Mouse (Mus musculus): ENCODE measurements at regions not wholly inside any gene's neighbourhood (a gene's known extent, or its start where the extent isn't known, plus 50 kb on each side); places are given as distances from the start of the nearest gene placed in this dataset.

DNA sequence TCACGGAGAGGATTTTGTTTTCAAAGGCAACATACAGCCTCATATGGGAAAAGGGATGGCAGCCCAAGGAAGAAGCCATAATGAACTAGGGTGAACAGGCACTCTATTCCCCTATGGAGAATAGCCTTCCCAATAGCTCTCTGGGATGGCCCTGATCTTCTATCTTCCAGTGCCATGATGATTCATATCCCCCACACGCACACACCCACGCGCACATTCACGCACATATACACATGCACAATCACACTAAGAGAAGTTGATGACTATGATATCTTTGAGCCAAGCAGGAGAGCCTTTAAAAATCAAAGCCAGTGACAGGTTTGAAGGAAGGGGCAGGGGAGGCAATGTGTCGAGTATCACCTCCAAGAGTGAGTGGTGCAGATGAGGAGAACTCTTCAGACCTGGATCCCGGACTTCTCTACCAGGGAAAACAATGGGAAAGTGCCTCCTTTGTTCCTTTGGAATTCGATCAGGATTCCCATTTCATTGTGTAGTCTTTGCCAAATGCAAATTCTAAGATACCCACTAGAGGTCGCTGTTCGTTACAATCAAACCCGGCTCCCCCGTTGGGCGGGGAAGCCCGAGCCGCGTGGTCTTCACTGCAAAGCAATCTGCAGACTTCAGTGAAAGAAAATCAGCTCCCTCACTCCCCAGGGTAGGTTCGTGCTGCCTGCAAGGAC lies 76.0 kb upstream of the Ccn6 start:
- Histone ChIP-seq H3K27ac (ENCODE audit: insufficient read depth, low read length) (no peak overlapping the region), H3K4me1 (ENCODE audit: control insufficient read depth, insufficient read depth, low read length) (0 out of 2 replicates have a peak, but pooled peaks cover 3% of the 10 kb centered on the region), H3K27me3 (ENCODE audit: control insufficient read depth, insufficient read depth, low read length) (no peaks in the 10 kb centered on the region), H3K4me3 (replicated peaks; ENCODE audit: insufficient read depth, low read depth, low read length) (peak overlapping the region; percentile 43)
- WGBS: 12% methylated on average over 17 of the region's 17 CpGs
- peak; percentile 72 to 73 for DNase-seq
- peak; percentile 75 for TF ChIP-seq CTCF (IDR thresholded peaks at IDR 0.05; ENCODE audit: borderline replicate concordance, insufficient read depth, low read depth, low read length)
- no peak for TF ChIP-seq POLR2A (IDR thresholded peaks at IDR 0.05; ENCODE audit: borderline replicate concordance, insufficient read depth, low read length)

DNA sequence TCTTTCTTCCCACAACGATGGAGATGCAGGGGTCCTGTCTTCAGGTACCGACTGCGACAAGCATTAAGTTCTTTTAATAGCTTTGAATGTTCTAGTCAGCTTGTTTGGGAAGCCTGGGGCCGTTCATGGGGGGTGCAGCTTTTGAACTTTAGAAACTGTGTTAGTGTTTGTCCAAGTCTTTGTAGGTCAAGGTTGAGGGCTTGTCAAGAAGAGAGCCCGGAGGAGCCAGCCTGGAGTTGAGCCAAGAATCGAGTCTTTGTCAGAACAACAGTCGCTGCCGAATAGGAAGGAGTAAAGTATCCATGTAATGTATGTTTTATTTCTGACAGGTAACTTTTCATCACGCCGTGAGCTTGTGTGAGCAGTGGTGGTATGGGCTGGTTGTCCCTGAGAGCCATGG lies 75.0 kb upstream of the Ccn6 start:
- H3K27ac ChIP-seq (ENCODE audit: insufficient read depth, low read length): no peak overlapping the region
- H3K4me1 ChIP-seq (ENCODE audit: control insufficient read depth, insufficient read depth, low read length): 0 out of 2 replicates have a peak, but pooled peaks cover 3% of the 10 kb centered on the region
- no peak overlapping the region for H3K4me3 ChIP-seq (replicated peaks; ENCODE audit: insufficient read depth, low read depth, low read length)
- no peak for TF ChIP-seq POLR2A (IDR thresholded peaks at IDR 0.05; ENCODE audit: borderline replicate concordance, insufficient read depth, low read length)
- no peak for TF ChIP-seq CTCF (IDR thresholded peaks at IDR 0.05; ENCODE audit: borderline replicate concordance, insufficient read depth, low read depth, low read length)
- H3K27me3 ChIP-seq (ENCODE audit: control insufficient read depth, insufficient read depth, low read length): no peaks in the 10 kb centered on the region
- 55% methylated on average over 10 of the region's 10 CpGs for WGBS
- DNase-seq: peak in 1 of 2 experiments; percentile 12

GRCm38 (mm10) chr10:39237549-39237948 lies 74.0 kb upstream of the Ccn6 start:
- TF ChIP-seq CTCF (IDR thresholded peaks at IDR 0.05; ENCODE audit: borderline replicate concordance, insufficient read depth, low read depth, low read length) (no peak), POLR2A (IDR thresholded peaks at IDR 0.05; ENCODE audit: borderline replicate concordance, insufficient read depth, low read length) (no peak)
- Histone ChIP-seq H3K27ac (ENCODE audit: insufficient read depth, low read length) (no peak overlapping the region), H3K4me1 (ENCODE audit: control insufficient read depth, insufficient read depth, low read length) (0 out of 2 replicates have a peak, but pooled peaks cover 3% of the 10 kb centered on the region), H3K4me3 (replicated peaks; ENCODE audit: insufficient read depth, low read depth, low read length) (no peak overlapping the region), H3K27me3 (ENCODE audit: control insufficient read depth, insufficient read depth, low read length) (no peaks in the 10 kb centered on the region)
- no peak for DNase-seq
- 81% methylated on average over 4 of the region's 4 CpGs for WGBS

GRCm38 (mm10) chr10:39233926-39234450 lies 70.4 kb upstream of the Ccn6 start:
- TF ChIP-seq POLR2A (IDR thresholded peaks at IDR 0.05; ENCODE audit: borderline replicate concordance, insufficient read depth, low read length) (no peak), CTCF (IDR thresholded peaks at IDR 0.05; ENCODE audit: borderline replicate concordance, insufficient read depth, low read depth, low read length) (no peak)
- H3K27me3 ChIP-seq (ENCODE audit: control insufficient read depth, insufficient read depth, low read length): no peaks in the 10 kb centered on the region
- no peak for DNase-seq
- no peak overlapping the region for H3K4me3 ChIP-seq (replicated peaks; ENCODE audit: insufficient read depth, low read depth, low read length)
- no peak overlapping the region for H3K27ac ChIP-seq (ENCODE audit: insufficient read depth, low read length)
- WGBS: 30% methylated on average over 8 of the region's 8 CpGs
- H3K4me1 ChIP-seq (ENCODE audit: control insufficient read depth, insufficient read depth, low read length): no peaks in the 10 kb centered on the region

- Histone ChIP-seq H3K27me3 (ENCODE audit: control insufficient read depth, insufficient read depth, low read length) (no peaks in the 10 kb centered on the region), H3K27ac (ENCODE audit: insufficient read depth, low read length) (no peak overlapping the region), H3K4me1 (ENCODE audit: control insufficient read depth, insufficient read depth, low read length) (no peaks in the 10 kb centered on the region), H3K4me3 (replicated peaks; ENCODE audit: insufficient read depth, low read depth, low read length) (no peak overlapping the region)
- DNase-seq: no peak
- TF ChIP-seq POLR2A (IDR thresholded peaks at IDR 0.05; ENCODE audit: borderline replicate concordance, insufficient read depth, low read length) (no peak), CTCF (IDR thresholded peaks at IDR 0.05; ENCODE audit: borderline replicate concordance, insufficient read depth, low read depth, low read length) (no peak)
- WGBS: 63% methylated on average over 7 of the region's 7 CpGs
Measured at GRCm38 (mm10) chr10:39233191-39233590, 69.6 kb upstream of the Ccn6 start.

- Histone ChIP-seq H3K4me1 (ENCODE audit: control insufficient read depth, insufficient read depth, low read length) (no peaks in the 10 kb centered on the region), H3K27me3 (ENCODE audit: control insufficient read depth, insufficient read depth, low read length) (no peaks in the 10 kb centered on the region), H3K4me3 (replicated peaks; ENCODE audit: insufficient read depth, low read depth, low read length) (no peak overlapping the region), H3K27ac (ENCODE audit: insufficient read depth, low read length) (no peak overlapping the region)
- WGBS: 68% methylated on average over 14 of the region's 14 CpGs
- TF ChIP-seq CTCF (IDR thresholded peaks at IDR 0.05; ENCODE audit: borderline replicate concordance, insufficient read depth, low read depth, low read length): no peak
- no peak for TF ChIP-seq POLR2A (IDR thresholded peaks at IDR 0.05; ENCODE audit: borderline replicate concordance, insufficient read depth, low read length)
- DNase-seq: no peak
Measured at GRCm38 (mm10) chr10:39230634-39231410, 67.2 kb upstream of the Ccn6 start.

GRCm38 (mm10) chr10:39229233-39229632 lies 65.6 kb upstream of the Ccn6 start:
- WGBS: 98% methylated on average over 4 of the region's 4 CpGs
- H3K27ac ChIP-seq (ENCODE audit: insufficient read depth, low read length): no peak overlapping the region
- no peak for TF ChIP-seq POLR2A (IDR thresholded peaks at IDR 0.05; ENCODE audit: borderline replicate concordance, insufficient read depth, low read length)
- no peak for TF ChIP-seq CTCF (IDR thresholded peaks at IDR 0.05; ENCODE audit: borderline replicate concordance, insufficient read depth, low read depth, low read length)
- no peaks in the 10 kb centered on the region for H3K27me3 ChIP-seq (ENCODE audit: control insufficient read depth, insufficient read depth, low read length)
- H3K4me1 ChIP-seq (ENCODE audit: control insufficient read depth, insufficient read depth, low read length): no peaks in the 10 kb centered on the region
- no peak overlapping the region for H3K4me3 ChIP-seq (replicated peaks; ENCODE audit: insufficient read depth, low read depth, low read length)
- no peak for DNase-seq
